Mouse (Mus musculus) neutrophil, adult 83 days (primary cell): ENCODE results near the gene Gm20837. TPM values are rescaled to one million over a fixed set of nuclear protein-coding genes. Genes with fewer than 3 reads are reported as not detected.

Source experiments
- total RNA-seq, 2 experiments: library from RNA; stranded (reverse); gene quantifications; one replicate each; pipeline ENCODE4 v1.2.4; 2023

Gm20837 gene
- not detected for total RNA-seq

GRCm38 (mm10) chrY:90400948-90401347, at the start of gene Gm20837:
Gene Gm20837 (plus strand): TSS chrY:90401248.

